Mouse (Mus musculus) liver, embryonic 11.5 days (tissue): ENCODE measurements around the gene Selenbp1. TPM values are rescaled to one million over a fixed set of nuclear protein-coding genes. Genes with fewer than 3 reads are reported as not detected.
"Not testable (repeated sequence)": the region's sequence is repeated elsewhere in the genome, so short reads cannot be mapped to it uniquely, and the experiment has no call there.

Experiments
- ATAC-seq: fragments of 200-750 bp; cut with Nextera tagmentation; replicated peaks from 2 replicates; pipeline ENCODE4 v1.8.0; 2017; ENCODE audit warnings: moderate number of reproducible peaks, mild to moderate bottlenecking, moderate TSS enrichment, moderate library complexity; ENCODE audit not compliant: low FRiP score
- DNase-seq: peaks from one replicate; pipeline ENCODE4 v3.0.0-alpha.2; 2017; ENCODE audit warnings: low spot score
- H3K27ac ChIP-seq: fragments of 300-500 bp; sonication (generic); 2 replicates; pipeline ENCODE4 v1.5.1; 2014; ENCODE audit warnings: mild to moderate bottlenecking, low read depth, low read length, control low read depth
- H3K27me3 ChIP-seq: fragments of 300-500 bp; sonication (generic); replicated peaks from 2 replicates; pipeline ENCODE4 v1.6.1; 2014; ENCODE audit warnings: low read length, mixed read lengths; ENCODE audit not compliant: control insufficient read depth, insufficient read depth
- H3K36me3 ChIP-seq: fragments of 300-500 bp; sonication (generic); 2 replicates; pipeline ENCODE4 v1.6.1; 2014; ENCODE audit warnings: mild to moderate bottlenecking, low read length, moderate library complexity, mixed read lengths; ENCODE audit not compliant: control insufficient read depth, insufficient read depth
- H3K4me1 ChIP-seq: fragments of 300-500 bp; sonication (generic); replicated peaks from 2 replicates; pipeline ENCODE4 v1.6.1; 2014; ENCODE audit warnings: low read length, mixed read lengths; ENCODE audit not compliant: control insufficient read depth, insufficient read depth
- H3K4me2 ChIP-seq: fragments of 300-500 bp; sonication (generic); 2 replicates; pipeline ENCODE4 v1.6.1; 2014; ENCODE audit warnings: mild to moderate bottlenecking, control low read depth, moderate library complexity
- H3K4me3 ChIP-seq: fragments of 300-500 bp; sonication (generic); 2 replicates; pipeline ENCODE4 v1.5.1; 2014; ENCODE audit warnings: low read depth, low read length, control low read depth
- H3K9ac ChIP-seq: fragments of 300-500 bp; sonication (generic); 2 replicates; pipeline ENCODE4 v1.6.1; 2014; ENCODE audit warnings: low read depth, low read length, control low read depth
- H3K9me3 ChIP-seq: fragments of 300-500 bp; sonication (generic); 2 replicates; pipeline ENCODE4 v1.6.1; 2016; ENCODE audit warnings: low read length, inconsistent platforms, mixed read lengths; ENCODE audit not compliant: control insufficient read depth
- WGBS: fragments of 180-500 bp; shearing (Covaris S2); extraction: QIAGEN DNeasy Blood & Tissue Kit; methylation state at CpG from one replicate; pipeline ENCODE4 v1.1.7; 2014; 5-methylcytosine and 5-hydroxymethylcytosine counted together
- polyA plus RNA-seq: library from polyadenylated mRNA; unstranded; fragments of >200 nt; fragmentation: Nextera tagmentation; extraction: Ambion mirVana; gene quantifications from 2 replicates; pipeline ENCODE4 v1.2.1, GENCODE M21; 2014

The Selenbp1 gene
- polyA plus RNA-seq, 1 experiment from 2014 or later: 68.2 TPM

DNA sequence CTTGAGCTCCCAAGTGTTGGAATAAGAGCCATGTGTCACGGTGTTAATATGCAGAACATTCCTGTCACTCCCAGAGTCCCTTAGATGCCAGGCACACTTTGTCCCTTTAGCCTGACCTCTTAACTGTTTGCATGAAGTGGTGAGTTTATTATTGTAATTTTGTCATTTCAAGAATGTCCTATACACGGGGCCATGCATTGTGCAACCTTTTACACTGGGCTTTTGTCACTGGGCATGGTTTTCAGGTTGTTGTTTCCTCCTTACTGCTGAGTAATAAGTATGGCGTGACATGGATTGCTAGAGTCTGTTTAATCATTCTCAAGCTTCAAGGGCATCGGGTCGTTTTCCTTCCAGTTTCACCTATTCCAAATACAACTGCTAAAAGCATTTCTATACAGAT, 19.1 kb upstream of the Selenbp1 start:
- WGBS: 69% methylated on average over 5 of the region's 5 CpGs
- ATAC-seq (no peak), DNase-seq (no peak)
- Histone ChIP-seq H3K36me3 (no peaks in the 10 kb centered on the region), H3K9ac (no peak overlapping the region), H3K4me2 (no peak overlapping the region), H3K9me3 (no peaks in the 10 kb centered on the region), H3K4me1 (peaks cover 8% of the 10 kb centered on the region), H3K27me3 (no peaks in the 10 kb centered on the region), H3K27ac (no peak overlapping the region), H3K4me3 (no peak overlapping the region)

DNA sequence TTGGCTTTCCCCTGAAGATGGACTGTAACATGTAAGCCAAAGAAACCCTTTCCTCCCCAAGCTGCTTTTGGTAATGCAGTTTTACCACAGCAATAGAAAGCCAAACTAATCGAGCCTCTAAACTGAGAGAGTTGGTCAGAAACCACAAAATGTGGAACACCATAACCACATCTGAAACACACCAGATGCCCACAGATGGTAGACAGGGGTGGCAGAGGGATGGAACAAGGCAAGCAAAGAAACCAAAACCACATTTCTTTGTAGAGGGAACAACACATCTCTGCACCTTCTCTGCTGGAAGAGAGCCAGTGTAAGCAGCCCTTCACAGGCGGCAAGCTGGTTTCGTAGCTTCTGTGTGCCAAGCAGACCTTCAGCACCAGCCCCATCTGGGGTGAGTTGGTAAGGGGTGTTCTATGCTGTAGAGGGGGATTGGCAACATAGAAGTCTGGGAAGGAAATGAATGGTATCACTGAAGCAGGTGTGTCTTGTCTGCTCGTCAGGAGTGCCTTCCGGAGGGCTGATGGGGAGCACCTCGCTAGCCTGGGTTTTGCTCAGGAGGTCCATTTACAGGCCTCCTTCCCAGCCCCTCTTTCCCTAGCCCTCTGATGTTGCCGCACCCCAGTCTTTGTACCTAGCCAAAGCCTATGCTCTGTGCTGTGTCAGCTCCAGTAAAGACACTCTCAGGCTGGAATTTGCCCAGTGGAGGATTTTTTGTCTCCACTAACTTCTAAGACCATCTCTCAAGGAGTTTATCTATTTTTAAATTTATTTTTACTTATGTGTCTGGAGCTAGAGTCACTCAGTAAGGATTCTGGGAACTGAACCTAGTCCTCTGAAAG, 16.7 kb upstream of the Selenbp1 start:
- WGBS: 83% methylated on average over 7 of the region's 7 CpGs
- ATAC-seq (no peak), DNase-seq (no peak)
- Histone ChIP-seq H3K4me1 (peaks cover 9% of the 10 kb centered on the region), H3K27me3 (no peaks in the 10 kb centered on the region), H3K27ac (no peak overlapping the region), H3K4me2 (no peak overlapping the region), H3K9me3 (no peaks in the 10 kb centered on the region), H3K36me3 (no peaks in the 10 kb centered on the region), H3K4me3 (no peak overlapping the region), H3K9ac (no peak overlapping the region)

DNA sequence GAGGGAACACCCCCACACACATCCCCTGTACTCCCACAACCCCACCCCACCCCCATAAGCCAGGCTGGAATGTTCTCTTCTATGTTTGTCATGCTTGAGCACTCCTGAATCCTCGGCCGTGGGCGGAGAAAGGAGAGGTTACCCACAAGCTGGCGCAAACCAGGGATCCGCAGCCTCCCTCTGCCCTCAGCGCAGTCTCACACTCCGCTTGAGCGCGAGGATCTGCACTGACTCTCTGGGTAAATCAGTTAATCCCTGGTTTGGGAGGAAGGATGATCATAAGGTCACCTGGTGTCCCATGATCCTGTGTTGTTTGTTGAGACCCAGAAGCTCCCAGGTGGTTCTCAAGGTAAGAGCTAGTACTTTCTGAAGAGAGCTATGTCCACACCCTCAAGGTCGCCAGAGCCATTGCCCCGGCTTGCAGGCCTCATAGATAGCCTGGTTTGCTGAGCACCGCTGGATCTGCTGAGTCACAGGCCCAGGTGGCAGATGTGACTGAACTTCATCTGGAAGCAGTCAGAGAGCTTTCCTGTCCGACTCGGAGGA, 15.0 kb upstream of the Selenbp1 start:
- DNase-seq: no peak

DNA sequence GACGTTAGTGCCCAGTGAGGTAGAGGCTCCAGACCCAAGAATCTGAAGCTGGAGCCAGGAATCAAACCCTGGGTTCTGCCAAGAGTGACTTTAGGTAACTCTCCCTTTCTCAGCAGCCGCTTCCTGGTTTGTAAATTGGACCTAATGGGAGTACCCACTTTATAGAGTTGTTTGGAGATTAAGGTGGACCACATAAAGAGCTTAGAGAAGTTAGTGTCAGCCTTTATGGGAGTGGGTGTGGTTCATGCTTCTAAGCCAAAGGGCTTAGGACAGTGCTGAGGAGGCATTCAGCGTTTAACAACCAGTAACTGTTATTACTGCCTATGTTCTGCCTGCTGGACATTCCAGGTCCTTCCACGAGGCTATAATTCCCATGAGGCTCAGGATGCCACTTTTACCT, 14.0 kb upstream of the Selenbp1 start:
- H3K4me3 ChIP-seq: no peak overlapping the region
- no peak overlapping the region for H3K27ac ChIP-seq
- H3K4me1 ChIP-seq: peaks cover 14% of the 10 kb centered on the region
- DNase-seq: no peak
- H3K9me3 ChIP-seq: no peaks in the 10 kb centered on the region
- ATAC-seq: no peak
- no peak overlapping the region for H3K4me2 ChIP-seq
- H3K9ac ChIP-seq: no peak overlapping the region
- H3K27me3 ChIP-seq: no peaks in the 10 kb centered on the region
- WGBS: 81% methylated on average over 4 of the region's 4 CpGs
- H3K36me3 ChIP-seq: no peaks in the 10 kb centered on the region

More for the DNA sequence above, 15.0 kb upstream of the Selenbp1 start:
- WGBS: 60% methylated on average over 14 of the region's 14 CpGs
- Histone ChIP-seq H3K9me3 (no peaks in the 10 kb centered on the region), H3K9ac (no peak overlapping the region), H3K27me3 (no peaks in the 10 kb centered on the region), H3K4me3 (no peak overlapping the region), H3K27ac (no peak overlapping the region), H3K4me1 (peaks cover 12% of the 10 kb centered on the region), H3K36me3 (no peaks in the 10 kb centered on the region), H3K4me2 (no peak overlapping the region)
- ATAC-seq: peak; percentile 85

DNA sequence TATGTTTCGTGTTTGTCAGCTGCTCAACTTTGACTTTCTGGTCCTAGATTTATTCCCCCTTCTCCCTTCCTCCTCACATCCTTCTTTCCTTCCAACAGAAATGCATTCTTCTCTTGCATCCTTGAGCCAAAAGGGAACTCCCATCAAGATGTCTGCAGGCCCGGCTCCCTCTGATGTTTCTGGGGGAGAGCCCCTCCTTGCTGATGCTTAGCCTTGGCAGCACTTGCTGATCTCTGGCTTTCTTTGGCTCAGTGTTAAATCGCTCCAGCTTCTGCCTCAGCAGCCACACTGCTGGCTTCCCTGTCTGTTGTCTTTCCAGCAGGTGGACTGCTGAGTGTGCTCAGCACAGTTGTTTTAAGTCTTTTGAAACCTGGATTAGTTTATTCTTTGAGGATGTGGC, 11.8 kb upstream of the Selenbp1 start:
- WGBS: 59% methylated on average over 3 of the region's 3 CpGs
- no peak overlapping the region for H3K27ac ChIP-seq
- H3K36me3 ChIP-seq: no peaks in the 10 kb centered on the region

DNA sequence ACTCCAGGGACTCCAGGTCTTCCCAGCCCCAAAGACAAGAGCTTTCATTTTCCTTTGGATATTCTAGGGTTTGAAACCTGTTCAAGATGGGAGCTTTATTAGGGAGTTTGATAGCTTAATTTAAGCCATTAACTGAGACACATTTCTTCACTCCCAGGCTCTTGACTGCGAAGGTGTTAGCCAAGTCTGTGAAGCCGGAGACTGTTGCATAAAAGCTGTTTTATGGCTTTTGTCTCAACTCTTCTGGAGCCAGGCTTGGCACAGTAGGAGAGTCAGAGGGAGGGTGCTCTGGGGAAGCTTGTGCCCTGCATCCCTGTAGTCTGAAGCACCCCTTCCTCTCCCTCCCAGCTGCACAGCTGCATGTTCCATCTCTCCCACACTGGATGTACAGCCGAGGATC, 10.5 kb upstream of the Selenbp1 start:
- ATAC-seq: no peak

More for the DNA sequence above, 11.8 kb upstream of the Selenbp1 start:
- DNase-seq: no peak
- Histone ChIP-seq H3K4me2 (no peak overlapping the region), H3K27me3 (no peaks in the 10 kb centered on the region), H3K9ac (no peak overlapping the region), H3K9me3 (no peaks in the 10 kb centered on the region), H3K4me1 (peaks cover 24% of the 10 kb centered on the region), H3K4me3 (no peak overlapping the region)
- no peak for ATAC-seq

DNA sequence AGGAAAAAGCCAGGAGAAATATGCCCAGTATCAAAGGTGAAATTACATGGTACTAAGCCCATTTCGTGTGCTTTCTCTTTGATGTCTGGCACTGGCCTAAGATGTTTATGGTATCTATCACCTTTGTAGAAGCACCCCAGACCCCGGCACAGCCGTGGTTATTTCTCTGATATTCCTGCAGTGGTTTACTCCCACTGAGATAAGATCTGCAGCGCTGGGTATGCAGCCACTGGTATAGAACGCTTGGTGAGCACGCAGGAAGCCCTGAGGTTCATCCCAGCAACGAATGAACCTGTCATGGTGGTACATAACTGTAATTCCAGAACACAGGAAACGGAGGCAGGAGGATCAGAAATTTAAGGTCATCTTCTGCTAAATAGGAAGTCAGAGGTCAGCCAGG, 8.2 kb upstream of the Selenbp1 start:
- Histone ChIP-seq H3K9ac (no peak overlapping the region), H3K9me3 (no peaks in the 10 kb centered on the region), H3K4me2 (no peak overlapping the region), H3K27ac (no peak overlapping the region), H3K27me3 (no peaks in the 10 kb centered on the region), H3K36me3 (no peaks in the 10 kb centered on the region), H3K4me1 (peaks cover 25% of the 10 kb centered on the region), H3K4me3 (no peak overlapping the region)
- WGBS: 40% methylated on average over 8 of the region's 8 CpGs
- no peak for DNase-seq
- ATAC-seq: no peak

More for the DNA sequence above, 10.5 kb upstream of the Selenbp1 start:
- no peak overlapping the region for H3K4me3 ChIP-seq
- no peak overlapping the region for H3K4me2 ChIP-seq
- H3K36me3 ChIP-seq: no peaks in the 10 kb centered on the region
- no peaks in the 10 kb centered on the region for H3K27me3 ChIP-seq
- no peaks in the 10 kb centered on the region for H3K9me3 ChIP-seq
- H3K27ac ChIP-seq: no peak overlapping the region
- WGBS: 72% methylated on average over 3 of the region's 3 CpGs
- H3K9ac ChIP-seq: no peak overlapping the region
- DNase-seq: no peak
- peaks cover 32% of the 10 kb centered on the region for H3K4me1 ChIP-seq

DNA sequence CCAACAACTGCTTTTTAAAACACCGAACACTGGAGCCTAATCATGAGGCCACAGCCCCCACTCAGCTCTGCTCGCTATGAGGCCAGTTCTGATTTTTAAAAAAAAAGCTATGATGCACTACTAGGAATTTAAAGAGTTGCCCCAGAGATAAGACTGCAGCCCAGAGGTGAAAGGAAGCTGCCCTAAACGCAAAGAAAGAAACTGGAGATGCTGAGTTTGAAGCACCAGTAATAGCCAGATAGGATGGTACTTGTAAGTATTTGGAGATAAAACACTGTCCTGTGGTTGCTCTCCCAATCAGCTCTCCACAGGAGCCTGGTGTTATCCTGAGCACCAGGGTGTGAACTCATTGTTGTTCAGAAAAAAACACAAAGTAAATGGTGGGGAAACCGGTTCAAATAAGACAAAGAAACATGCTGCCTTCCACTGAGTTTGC, 6.5 kb upstream of the Selenbp1 start:
- ATAC-seq: peak; percentile 96
- H3K4me1 ChIP-seq: peaks cover 23% of the 10 kb centered on the region

DNA sequence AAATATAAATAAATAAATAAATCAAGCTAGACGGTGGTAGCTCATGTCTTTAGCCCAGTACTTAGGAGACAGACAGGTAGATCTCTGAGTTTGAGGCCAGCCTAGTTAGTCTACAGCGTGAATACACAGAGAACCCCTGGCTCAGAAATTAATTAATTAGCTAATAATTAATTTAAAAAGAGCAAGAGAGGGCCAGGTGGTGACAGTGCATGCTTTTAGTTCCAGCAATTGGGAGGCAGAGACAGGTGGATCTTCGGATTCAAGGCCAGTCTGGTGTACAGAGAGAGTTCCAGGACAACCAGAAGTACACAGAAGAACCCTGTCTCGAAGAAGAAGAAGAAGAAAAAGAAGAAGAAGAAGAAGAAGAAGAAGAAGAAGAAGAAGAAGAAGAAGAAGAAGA, 3.9 kb upstream of the Selenbp1 start:
- H3K36me3 ChIP-seq, H3K4me2 ChIP-seq, DNase-seq, H3K27ac ChIP-seq, H3K9ac ChIP-seq, H3K4me3 ChIP-seq, H3K27me3 ChIP-seq, ATAC-seq, H3K9me3 ChIP-seq: not testable (repeated sequence)
- WGBS: 88% methylated on average over 3 of the region's 4 CpGs
- H3K4me1 ChIP-seq: peaks cover 30% of the 10 kb centered on the region

More for the DNA sequence above, 6.5 kb upstream of the Selenbp1 start:
- 23% methylated on average over 4 of the region's 4 CpGs for WGBS
- Histone ChIP-seq H3K4me2 (peak overlapping the region; percentile 23; the same call in 1 of the 2 replicates), H3K27ac (peak overlapping the region; percentile 40)
- not testable (repeated sequence) for H3K4me3 ChIP-seq, H3K36me3 ChIP-seq, H3K9ac ChIP-seq, H3K9me3 ChIP-seq, DNase-seq, H3K27me3 ChIP-seq
